Mouse (Mus musculus) spleen, embryonic (tissue): ENCODE data around the gene Cct2.

Experiments
- CTCF ChIA-PET: fragments of 350-600 bp; sonication (Branson Sonifier 250); formaldehyde crosslinking; loops from one replicate; lab custom pipeline; 2022; lab: Charles Lee

The Cct2 gene

DNA sequence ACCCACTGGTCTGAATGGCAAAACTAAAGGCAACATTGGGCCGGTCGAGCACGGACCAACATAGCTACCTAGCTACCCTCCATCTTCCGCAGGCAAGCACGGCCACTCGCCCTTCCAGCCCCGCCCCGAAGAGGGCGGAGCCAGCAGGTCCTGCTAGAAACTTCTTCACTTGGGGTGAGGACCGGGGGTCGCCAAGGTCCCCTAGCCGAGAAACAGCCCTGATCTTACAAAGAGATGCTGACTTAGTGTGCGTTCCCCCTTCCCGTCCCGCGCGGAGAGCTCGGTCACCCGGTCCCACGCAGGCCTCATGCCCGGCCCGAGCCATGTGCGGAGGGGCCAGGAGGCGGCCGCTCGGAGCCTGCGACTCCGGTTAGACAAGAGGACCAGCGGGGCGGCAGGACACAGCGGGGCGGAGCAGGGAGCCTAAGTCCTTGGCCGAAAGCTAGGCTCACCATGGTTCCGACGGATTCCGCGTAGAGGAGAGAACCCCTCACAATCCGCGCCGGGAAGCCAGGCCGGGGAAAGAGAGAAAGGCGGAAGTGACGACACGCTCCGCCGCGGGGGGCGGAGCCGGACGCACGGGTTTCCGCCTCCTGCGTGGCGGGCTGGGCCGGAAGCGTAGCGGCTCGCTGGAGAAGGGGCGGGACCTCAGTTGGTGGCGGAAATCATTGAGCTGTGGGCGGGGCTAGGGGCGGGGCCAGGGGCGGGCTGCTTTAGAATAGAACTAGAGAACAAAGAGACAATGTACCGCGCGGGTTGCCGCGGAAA is at the start of gene Cct2:
Gene Cct2, minus strand, starts transcription at position 561 of the 768 bp plus-strand sequence.
- CTCF ChIA-PET = no interaction called here

DNA sequence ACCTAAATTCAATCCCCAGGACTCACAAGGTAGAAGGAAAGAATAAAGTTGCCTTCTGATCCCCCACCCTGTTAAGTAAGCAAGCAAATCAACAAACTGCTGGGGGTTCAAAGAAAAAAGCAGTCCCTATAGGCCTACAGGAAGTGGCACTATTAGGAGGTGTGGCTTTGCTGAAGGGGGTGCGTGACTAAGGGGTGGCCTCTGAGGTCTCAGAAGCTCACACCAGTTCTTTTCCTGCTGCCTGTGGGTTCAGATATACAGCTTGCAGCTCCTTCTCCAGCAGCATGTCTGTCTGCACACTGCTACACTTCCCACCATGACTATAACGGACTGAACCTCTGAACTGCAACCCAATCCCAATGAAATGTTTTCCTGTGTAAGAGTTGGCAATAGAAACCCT is 48.9 kb upstream of the Cct2 start:
- CTCF ChIA-PET = interaction anchor here (0.6 kb wide), 1 partner anchor 41 kb away, joined by 3 read pairs; no protein-coding TSS in a partner anchor

DNA sequence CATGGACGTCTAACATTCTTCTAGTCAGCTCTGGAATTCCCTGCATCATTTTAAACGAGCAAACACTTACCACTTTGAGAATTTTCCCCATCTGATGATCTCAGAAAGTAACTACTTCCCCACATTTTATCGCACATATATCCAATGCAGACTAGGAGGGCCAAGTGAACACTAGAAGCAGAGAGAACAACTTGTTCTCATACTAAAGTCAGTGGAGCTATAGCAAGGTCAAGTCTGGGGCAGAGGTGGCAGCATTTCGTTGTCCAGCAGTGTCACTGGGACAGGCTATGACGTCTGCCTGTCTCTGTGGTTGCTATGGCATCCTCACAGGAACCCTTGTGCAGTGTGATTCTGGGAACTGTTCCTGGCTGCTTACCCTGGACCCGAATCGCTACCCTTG is 47.8 kb upstream of the Cct2 start:
- CTCF ChIA-PET = no interaction called here

DNA sequence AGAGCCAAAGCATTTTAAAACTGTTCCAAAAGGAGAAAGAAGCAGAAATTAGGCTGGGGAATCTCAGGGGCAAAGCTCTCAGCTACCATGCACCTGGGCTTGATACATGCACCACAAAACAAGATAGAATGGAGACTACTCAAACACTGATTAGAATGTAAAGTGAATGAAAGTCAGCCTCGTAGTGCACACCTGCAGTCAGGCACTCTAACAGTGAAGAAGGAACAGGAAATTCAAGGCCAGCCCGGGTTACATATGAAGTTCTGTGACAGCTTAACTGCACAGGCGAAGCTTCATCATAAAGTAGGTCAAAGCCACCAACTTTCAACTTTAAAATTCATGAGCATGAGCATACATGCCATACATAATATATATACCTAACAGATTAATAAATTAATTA is 46.7 kb upstream of the Cct2 start:
- CTCF ChIA-PET = no interaction called here

DNA sequence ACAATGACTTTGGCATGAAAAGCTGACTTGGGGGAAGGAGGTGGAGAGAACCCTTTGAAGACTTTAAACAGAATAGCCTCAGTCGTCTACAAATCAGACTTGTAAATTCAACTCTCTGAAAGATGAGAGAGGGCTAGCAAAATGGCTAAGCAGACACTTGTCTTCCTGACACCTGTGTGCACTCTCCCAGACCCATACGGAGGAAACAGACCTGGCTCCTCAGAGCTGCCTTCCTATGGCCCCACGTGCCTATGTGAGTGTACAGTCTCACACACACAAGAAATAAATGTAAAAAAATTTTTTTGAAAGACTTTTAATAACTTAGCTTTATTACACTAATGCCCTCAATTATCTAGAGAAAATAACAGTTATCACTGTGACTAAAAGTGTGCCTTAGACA is 43.1 kb upstream of the Cct2 start:
- CTCF ChIA-PET = no interaction called here

DNA sequence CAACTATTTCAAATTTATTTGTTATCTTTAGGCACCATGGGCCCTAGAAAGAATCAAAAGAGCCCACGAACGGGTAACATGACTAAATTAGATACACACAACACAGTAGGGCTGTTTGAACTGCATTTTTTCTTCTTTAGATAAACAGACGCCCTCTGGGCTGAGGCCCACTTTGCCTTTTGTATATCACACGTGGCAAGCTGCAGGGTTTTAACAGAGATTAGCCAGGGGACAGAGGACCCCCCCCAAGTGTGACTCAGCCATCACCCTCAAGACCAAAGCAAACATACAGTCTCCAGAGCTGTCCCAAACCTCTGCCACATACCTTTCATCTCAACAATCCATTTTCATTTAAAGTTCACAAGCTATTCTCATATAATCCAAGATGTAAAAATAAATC is 42.6 kb upstream of the Cct2 start:
- CTCF ChIA-PET = no interaction called here

DNA sequence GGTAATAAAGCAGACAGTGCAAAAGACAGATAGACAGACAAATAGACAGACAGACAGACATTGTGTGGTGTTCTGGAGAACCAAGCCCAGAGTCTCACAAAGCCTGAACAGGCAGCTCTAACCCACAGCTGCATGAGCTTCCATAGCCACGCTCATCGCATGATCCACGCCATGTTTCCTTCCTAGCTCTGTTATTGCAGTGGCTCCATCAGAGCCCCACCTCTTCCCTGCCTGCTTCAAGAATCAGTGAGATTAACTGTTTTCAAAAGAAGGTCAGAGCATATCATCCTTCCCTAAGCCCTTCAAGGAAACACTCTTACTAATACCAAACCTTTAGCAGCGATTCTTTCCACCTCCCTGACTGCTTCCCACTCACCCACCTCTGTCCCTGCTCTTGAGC is 41.4 kb upstream of the Cct2 start:
- CTCF ChIA-PET = interaction anchor here (0.7 kb wide), 1 partner anchor 133 kb away, joined by 4 read pairs; no protein-coding TSS in a partner anchor

DNA sequence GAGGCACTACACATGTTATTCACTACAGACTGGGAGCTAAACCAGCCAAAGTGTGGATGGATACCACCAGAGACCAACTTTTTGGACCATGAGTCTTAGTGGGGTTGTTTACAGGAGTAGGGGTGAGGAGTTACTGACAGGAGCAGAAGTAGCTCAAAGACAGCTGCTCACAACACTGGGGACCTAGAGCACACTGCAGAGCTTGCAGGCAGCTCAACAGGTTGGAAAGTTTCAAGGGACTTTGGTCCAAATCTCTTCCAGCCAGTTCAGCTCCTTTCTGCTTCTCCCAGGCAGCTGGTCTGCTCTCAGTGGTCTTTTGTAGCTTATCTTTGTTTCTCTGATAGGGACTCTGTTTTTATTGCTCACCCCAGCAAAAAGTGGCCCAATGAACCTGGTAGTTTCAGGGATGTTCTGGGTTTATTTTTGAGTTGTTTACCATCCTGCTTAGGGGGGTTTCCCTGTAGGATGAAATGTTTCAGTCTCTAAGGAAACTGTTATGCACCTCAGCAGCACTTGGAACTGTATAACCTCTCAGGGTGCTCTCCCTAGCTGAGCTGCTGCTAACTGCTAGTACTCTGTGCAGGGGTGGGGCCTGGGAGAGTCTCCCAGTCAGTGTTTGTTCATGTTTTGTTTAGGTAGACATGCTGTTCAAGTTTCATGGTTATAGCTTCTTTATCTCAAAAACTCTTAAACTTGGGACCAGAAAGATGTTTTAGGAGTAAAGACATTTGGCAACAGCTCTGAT is 40.4 kb upstream of the Cct2 start:
- CTCF ChIA-PET = no interaction called here

DNA sequence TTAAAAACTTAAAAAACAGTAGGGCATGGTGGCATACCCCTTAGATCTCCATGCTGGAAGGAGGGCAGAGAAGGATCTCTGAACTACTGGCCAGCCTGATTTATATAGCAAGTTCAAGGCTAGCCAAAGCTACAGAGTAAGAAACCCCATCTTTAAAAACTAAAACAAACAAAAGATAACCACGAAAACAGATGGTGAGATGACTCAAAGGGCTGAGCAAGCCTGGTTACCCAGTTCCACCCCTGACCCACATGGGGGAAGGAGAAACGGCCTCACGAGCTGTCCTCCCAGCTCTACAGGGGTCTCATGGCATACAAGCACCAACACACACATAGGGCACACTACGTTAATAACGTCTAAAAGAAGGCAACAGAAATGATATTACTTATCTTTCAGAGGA is 36.6 kb upstream of the Cct2 start:
- CTCF ChIA-PET = no interaction called here

DNA sequence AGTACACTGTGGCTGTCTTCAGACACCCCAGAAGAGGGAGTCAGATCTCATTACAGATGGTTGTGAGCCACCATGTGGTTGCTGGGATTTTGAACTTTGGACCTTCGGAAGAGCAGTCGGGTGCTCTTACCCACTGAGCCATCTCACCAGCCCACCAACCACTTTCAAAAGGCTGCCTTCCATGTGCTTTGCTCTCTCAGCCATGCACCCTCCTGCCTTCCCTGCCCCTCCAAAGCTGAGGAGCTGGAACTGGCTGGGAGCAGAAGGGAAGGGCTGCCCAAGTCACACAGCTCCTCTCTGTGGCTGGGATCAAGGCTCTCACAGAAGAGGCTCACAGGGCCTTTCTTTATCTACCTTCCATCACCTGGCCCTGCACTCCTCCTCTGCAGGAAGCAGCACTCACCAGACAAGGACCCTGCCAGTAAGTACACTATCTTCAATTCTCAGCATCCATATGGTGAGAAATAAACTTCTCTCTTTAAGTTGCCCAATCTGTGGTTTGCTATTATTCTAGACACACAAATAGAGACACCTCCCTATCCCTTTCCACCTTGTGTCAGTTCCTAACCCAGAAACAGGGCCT is 33.6 kb upstream of the Cct2 start:
- CTCF ChIA-PET = no interaction called here

DNA sequence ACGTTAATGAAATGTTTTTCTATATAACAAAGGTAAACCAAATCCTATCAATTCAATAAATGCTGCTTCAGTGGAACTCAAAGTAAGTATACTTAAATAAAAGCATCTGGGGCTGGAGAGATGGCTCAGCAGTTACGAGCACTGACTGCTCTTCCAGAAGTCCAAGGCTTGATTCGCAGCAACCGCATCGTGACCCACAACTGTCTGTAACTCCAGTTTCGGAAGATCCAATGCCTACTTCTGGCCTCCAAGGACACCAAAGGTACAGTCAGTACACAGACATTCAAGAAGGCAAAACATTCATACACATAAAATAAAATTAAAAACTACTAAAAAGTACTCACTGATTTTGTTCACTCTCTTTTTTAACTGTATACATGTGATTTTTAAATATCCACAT is 32.5 kb upstream of the Cct2 start:
- CTCF ChIA-PET = no interaction called here

DNA sequence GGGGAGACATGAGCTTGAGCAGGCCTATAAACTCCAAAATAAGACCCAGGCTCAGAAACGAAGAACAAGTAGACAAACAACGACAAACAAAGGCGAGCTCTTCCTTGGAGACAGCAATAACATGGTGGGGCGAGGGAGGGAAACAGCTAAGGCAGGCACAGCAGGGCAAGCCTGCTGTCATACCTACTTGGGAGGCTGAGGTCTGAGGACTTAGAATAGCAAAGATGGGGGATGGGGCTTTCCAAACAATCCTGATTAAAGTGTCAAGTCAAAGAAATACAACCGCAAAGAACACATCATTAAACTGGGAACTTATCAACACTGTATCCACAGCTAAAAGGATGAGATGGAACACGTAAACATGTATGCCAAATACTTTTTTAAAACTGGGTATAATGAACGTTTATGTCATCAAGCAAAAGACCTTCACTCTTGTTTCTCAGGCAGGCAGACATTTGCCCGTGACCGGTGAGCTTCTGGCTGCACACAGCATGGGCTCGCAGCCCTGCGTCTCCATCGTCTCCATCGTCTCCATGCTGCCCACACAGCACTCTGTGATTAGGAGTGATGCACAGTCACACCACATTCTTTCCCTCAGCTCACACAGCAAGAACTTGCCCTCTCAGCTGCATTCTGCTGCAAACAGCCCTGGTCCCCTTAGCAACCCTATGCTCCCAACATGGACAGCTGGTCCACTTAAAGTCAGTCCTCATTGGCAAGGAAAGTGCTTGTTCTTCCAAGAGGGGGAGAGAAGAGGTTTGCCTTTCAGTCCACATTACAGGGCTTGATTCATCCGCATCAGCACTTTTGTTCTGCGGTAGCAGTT is 31.1 kb upstream of the Cct2 start:
- CTCF ChIA-PET = no interaction called here

DNA sequence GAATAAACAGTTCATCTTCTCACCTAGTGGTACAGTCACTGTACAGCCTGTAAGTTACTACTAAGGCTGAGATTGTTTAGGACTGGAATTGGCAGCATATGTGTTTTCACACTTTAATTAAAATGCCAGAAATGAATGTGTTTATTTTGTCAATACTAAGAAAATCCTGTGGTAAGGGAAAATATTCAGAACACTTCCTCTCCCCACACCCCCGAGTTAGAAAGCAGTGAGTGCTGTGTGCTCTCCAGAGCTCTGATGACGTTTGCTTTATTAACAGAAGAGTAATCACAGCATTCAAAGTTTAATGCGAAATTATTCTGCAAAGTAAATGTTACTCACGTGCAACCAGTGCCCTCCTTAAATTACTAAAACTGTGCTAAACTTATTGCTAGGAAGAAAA is 26.0 kb upstream of the Cct2 start:
- CTCF ChIA-PET = no interaction called here

DNA sequence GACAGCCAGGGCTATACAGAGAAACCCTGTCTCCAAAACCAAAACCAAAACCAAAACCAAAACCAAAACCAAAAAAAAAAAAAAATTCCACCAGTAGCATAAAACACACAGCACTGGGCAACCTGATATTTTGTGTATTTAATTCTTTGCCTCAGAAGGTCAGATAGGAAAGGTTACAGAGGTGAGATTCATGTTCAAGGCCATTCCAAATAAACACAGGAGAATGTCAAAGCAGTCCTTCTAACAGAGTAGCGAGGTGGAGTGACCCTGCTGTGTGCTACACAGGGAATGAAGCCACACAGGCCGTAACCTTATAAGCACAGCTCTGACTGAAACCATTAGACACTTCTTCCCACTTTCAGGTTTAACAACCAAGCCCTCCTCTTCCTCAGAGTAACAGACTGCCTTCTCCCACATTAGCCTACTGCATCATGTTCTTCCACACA is 18.3 kb upstream of the Cct2 start:
- CTCF ChIA-PET = no interaction called here

DNA sequence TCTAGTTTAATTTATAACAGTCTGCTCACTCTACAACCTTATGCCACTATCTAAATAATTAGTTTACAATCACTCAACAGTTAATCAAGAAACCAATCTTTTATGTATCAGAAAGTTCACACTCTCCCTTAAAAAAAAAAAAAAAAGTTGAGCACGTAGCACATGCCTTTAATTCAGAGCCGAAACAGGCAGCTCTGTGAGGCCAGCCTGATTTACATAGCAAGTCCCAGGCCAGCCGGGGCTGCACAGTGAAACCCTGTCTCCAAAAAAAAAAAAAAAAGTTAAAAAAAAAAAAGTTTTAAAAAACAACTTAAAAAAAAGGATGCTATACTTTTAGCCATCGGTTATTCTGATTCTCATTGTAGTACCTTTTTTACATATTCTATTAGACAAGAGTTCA is 17.7 kb upstream of the Cct2 start:
- CTCF ChIA-PET = no interaction called here

DNA sequence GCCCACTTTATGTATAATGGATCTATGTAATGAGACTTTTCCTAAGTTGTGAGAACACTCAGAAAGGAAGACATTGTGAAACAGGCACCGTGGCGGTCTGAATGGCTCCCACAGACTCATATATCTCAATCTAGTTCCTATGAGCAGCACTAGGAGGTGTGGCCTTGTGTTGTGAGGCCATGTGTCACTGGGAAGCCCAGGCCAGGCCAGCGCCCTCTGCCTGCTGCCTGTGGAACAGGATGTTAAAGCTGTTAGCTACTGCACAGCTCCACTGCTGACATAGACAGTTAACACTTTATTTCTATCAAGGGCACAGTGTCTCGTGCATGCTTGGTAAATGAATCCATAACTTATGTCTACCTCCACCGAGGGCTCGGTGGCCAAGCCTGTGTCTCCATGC is 14.7 kb upstream of the Cct2 start:
- CTCF ChIA-PET = interaction anchor here (1.0 kb wide), 1 partner anchor 44 kb away, joined by 5 read pairs; no protein-coding TSS in a partner anchor

DNA sequence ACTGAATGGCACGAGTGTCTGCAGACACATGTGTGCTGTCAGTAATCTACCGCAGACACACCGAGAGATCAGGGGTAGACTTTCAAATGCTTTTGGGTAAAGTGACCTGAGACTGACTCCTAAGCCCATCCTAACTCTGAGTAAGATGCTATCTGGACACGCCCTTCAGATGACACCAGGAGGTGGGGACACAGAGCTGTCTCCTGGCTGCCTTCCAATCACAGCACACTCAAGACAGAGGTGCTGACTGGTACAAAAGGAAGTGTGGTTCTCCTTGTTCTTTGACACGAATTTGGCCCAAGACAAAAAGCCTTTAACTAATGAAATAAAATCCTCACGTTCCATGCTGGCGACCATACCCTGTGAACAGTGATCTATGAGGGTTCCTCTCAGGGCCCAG is 9.6 kb upstream of the Cct2 start:
- CTCF ChIA-PET = interaction anchor here (0.6 kb wide), 1 partner anchor 26 kb away, joined by 3 read pairs; no protein-coding TSS in a partner anchor

DNA sequence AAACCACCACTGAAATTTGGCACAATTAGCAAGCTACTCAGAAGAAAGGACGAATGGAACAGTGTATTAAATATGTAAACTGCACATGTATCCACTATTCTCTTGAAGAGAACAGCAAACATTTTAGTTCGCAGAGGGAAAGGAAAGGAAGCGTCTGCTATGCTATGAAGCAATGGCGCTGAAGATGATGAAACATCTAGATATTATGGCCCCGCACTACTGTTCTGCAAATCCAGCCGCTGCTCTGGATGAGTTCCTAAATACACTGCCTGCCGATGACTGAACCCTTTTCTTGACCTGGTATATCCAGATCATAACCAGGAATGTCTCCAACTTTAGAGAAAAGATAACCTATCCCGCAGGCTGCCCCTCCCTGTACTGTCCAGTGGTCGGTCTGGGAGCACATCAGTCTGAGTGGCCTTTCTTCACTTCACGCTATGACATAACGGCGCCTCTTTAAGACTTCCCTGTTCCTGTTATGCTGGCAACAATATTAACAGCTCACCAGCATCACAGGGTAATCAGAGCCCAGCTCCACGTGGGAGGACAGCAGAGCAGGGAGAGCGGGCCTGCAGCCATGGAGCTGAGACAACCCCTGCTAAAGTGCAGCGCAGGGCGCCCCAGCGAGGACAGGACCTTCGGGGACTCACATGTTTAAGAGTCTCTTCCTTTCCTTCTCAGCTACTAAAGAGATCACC is 8.7 kb upstream of the Cct2 start:
- CTCF ChIA-PET = interaction anchor here (0.6 kb wide), 1 partner anchor 25 kb away, joined by 3 read pairs; no protein-coding TSS in a partner anchor

DNA sequence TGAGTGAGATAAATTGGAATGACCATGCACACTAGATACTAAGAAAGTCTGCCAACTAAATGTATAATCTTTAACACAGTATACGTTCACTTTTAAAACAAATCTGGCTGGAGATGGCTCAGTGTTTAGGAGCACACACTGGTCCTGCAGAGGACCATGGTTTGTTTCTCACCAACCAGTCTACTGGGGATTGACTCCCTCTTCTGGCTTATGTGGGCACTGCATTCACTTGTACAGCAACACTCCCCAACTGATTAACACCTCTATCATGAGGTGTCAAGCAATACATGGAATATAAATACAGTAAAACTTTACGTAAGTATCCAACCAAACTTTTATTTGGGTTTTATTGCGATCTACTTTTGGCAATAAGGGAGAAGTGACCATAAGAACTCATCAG is 5.5 kb upstream of the Cct2 start:
- CTCF ChIA-PET = no interaction called here

DNA sequence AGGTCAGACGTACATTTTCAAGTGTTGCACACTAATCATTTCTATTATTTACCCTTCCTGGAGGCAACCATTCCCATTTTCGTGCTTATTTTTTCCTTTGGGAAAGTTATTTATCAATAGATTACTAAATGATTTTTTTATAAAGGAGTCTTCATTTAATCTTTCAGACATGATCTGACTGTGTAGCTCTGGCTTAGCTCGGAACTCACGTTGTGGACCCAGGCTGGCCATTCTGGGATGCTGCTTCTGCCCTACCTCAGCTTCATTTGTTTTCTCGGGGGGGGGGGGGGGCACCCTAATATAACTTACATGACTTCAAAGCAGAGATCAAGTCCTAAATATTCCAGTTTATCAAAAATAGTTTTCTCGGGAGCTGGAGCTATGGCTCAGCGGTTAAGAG is 462 bp upstream of the Cct2 start:
- CTCF ChIA-PET = interaction anchor here (0.6 to 0.7 kb wide), 2 partner anchors 150 to 897 kb away, joined by 4 to 5 read pairs; no protein-coding TSS in a partner anchor

DNA sequence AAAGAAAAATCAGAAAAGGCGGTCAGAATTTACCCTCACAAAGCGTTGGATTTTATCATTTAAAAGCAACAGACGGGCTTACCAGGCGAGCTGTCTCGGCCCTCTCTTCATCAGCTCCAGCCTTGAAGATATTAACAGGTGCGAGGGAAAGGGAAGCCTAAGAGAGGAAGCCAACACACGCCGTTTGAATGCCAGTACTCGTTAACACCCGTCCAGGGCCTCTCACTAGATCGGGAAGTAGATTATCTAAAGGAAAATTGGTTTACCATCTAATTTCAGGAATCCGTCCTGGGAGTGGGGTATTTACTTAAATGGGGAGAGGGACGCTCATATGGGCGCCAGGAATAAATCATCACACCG is 740 bp downstream of the Cct2 start:
- CTCF ChIA-PET = interaction anchor here (0.6 kb wide), 1 partner anchor 365 kb away, joined by 14 read pairs; no protein-coding TSS in a partner anchor
